31 mouse cellular contexts compared by ENCODE assay signal in genomic region chr1:73444216-73444890, GRCm38 (mm10).
A peak's percentile ranks its signal among the peaks of the same experiment; 100 is the strongest.
DNase-seq lines count a peak whose midpoint lies in the region; ATAC-seq and TF ChIP-seq lines count a peak whose summit lies in the region.
"Had no signal": no experiment of that assay in that cellular context is flagged by ENCODE, and none has a peak within 500 bp of the region (broad histone marks: within the 10 kb centered on the region; RNA-seq: fewer than 3 reads in every experiment).

No protein-coding gene starts in this region.

- peak; percentile 94 for ATAC-seq in frontal cortex, adult (ENCODE audit: low TSS enrichment)
- ATAC-seq in limb, embryonic 14.5 days (ENCODE audit: low FRiP score, low read depth) = no peak
- ATAC-seq in embryonic facial prominence, embryonic 15.5 days (ENCODE audit: insufficient number of reproducible peaks, low FRiP score, low TSS enrichment, low read depth) = no peak
- no peak for ATAC-seq in hindbrain, embryonic 13.5 days (ENCODE audit: low FRiP score)
- ATAC-seq: forebrain, embryonic 15.5 days; inflammation-experienced regulatory T-cells, adult 6 months; midbrain, embryonic 16.5 days had no signal

- WGBS in limb, embryonic 14.5 days = 53% methylated on average over 6 of the region's 6 CpGs
- 67% methylated on average over 6 of the region's 6 CpGs for WGBS in limb, embryonic 10.5 days
- WGBS in embryonic facial prominence, embryonic 15.5 days = 43% methylated on average over 6 of the region's 6 CpGs
- WGBS in hindbrain, embryonic 13.5 days = 61% methylated on average over 6 of the region's 6 CpGs

- no peak overlapping the region for H3K27ac ChIP-seq in limb, embryonic 14.5 days (replicated peaks; ENCODE audit: low read depth, low read length)
- no peak overlapping the region for H3K27ac ChIP-seq in limb, embryonic 10.5 days
- H3K27ac ChIP-seq in embryonic facial prominence, embryonic 15.5 days (replicated peaks) = 0 out of 2 replicates have a peak overlapping the region, but pooled peaks have one; percentile 28
- no peak overlapping the region for H3K27ac ChIP-seq in hindbrain, embryonic 13.5 days
- H3K27ac ChIP-seq: forebrain, embryonic 10.5 days; forebrain, embryonic 15.5 days; hindbrain, embryonic 15.5 days; layer of hippocampus, adult 2 months; left cerebral cortex, adult 2 months; limb, embryonic 13.5 days; liver, embryonic 14.5 days; neural tube, embryonic 12.5 days had no signal

- H3K4me3 ChIP-seq in limb, embryonic 14.5 days (replicated peaks; ENCODE audit: low read length) = no peak overlapping the region
- no peak overlapping the region for H3K4me3 ChIP-seq in limb, embryonic 10.5 days
- H3K4me3 ChIP-seq in embryonic facial prominence, embryonic 15.5 days (replicated peaks) = no peak overlapping the region
- no peak overlapping the region for H3K4me3 ChIP-seq in hindbrain, embryonic 13.5 days
- H3K4me3 ChIP-seq: forebrain, embryonic 10.5 days; forebrain, embryonic 15.5 days; hindbrain, embryonic 15.5 days; layer of hippocampus, adult 2 months; left cerebral cortex, adult 2 months; limb, embryonic 13.5 days; myocyte; neural tube, embryonic 12.5 days had no signal

- no peaks in the 10 kb centered on the region for H3K36me3 ChIP-seq in limb, embryonic 14.5 days (ENCODE audit: control insufficient read depth, insufficient read depth, low read length)
- H3K36me3 ChIP-seq in limb, embryonic 10.5 days = no peaks in the 10 kb centered on the region
- H3K36me3 ChIP-seq in embryonic facial prominence, embryonic 15.5 days = no peaks in the 10 kb centered on the region
- no peaks in the 10 kb centered on the region for H3K36me3 ChIP-seq in hindbrain, embryonic 13.5 days
- H3K36me3 ChIP-seq: forebrain, embryonic 10.5 days; forebrain, embryonic 15.5 days; hindbrain, embryonic 15.5 days; limb, embryonic 13.5 days; neural tube, embryonic 12.5 days had no signal

- H3K4me2 ChIP-seq in limb, embryonic 14.5 days (replicated peaks; ENCODE audit: low read depth, low read length, severe bottlenecking) = no peak overlapping the region
- no peak overlapping the region for H3K4me2 ChIP-seq in embryonic facial prominence, embryonic 15.5 days (replicated peaks)
- no peak overlapping the region for H3K4me2 ChIP-seq in hindbrain, embryonic 13.5 days
- H3K4me2 ChIP-seq: forebrain, embryonic 15.5 days; hindbrain, embryonic 15.5 days; limb, embryonic 13.5 days; midbrain, embryonic 11.5 days; neural tube, embryonic 12.5 days had no signal

- intact Hi-C loops in heart, postnatal 25 days (cut with DNase I) = no loop called here

- H3K9ac ChIP-seq in limb, embryonic 14.5 days (ENCODE audit: low read depth, low read length, severe bottlenecking) = no peak overlapping the region
- H3K9ac ChIP-seq in embryonic facial prominence, embryonic 15.5 days = no peak overlapping the region
- H3K9ac ChIP-seq in hindbrain, embryonic 13.5 days = no peak overlapping the region
- H3K9ac ChIP-seq: forebrain, embryonic 15.5 days; hindbrain, embryonic 15.5 days; limb, embryonic 13.5 days; liver, embryonic 14.5 days; neural tube, embryonic 12.5 days had no signal

- H3K9me3 ChIP-seq in limb, embryonic 14.5 days (ENCODE audit: control insufficient read depth, low read length) = no peaks in the 10 kb centered on the region
- no peaks in the 10 kb centered on the region for H3K9me3 ChIP-seq in limb, embryonic 10.5 days (replicated peaks)
- no peaks in the 10 kb centered on the region for H3K9me3 ChIP-seq in embryonic facial prominence, embryonic 15.5 days (replicated peaks)
- no peaks in the 10 kb centered on the region for H3K9me3 ChIP-seq in hindbrain, embryonic 13.5 days
- H3K9me3 ChIP-seq: forebrain, embryonic 15.5 days; hindbrain, embryonic 15.5 days; limb, embryonic 13.5 days; neural tube, embryonic 12.5 days had no signal

- no peak for DNase-seq in frontal cortex, postnatal 14 days (ENCODE audit: low spot score in 2 of 2)
- peak; percentile 6 for DNase-seq in limb, embryonic 14.5 days (ENCODE audit: low spot score)
- no peak for DNase-seq in limb, embryonic 10.5 days (ENCODE audit: low spot score)
- DNase-seq in telencephalon, adult 2 months (ENCODE audit: low read depth, low spot score) = peak; percentile 35
- DNase-seq in heart, postnatal 25 days (ENCODE audit: low spot score) = no peak
- DNase-seq: adrenal gland, postnatal 14 days; cerebellum, adult 18-20 months; cerebellum, postnatal 10 days; gastrocnemius, postnatal 14 days; heart, postnatal 4 days; kidney, adult 8-10 months; kidney, postnatal 25 days; lung, adult 2 months; lung, postnatal 14 days; right cerebral cortex, adult 18-20 months; spleen, adult 18-20 months had no signal

- no peaks in the 10 kb centered on the region for H3K4me1 ChIP-seq in limb, embryonic 14.5 days (ENCODE audit: control insufficient read depth, insufficient read depth, low read length)
- H3K4me1 ChIP-seq in limb, embryonic 10.5 days = no peaks in the 10 kb centered on the region
- no peaks in the 10 kb centered on the region for H3K4me1 ChIP-seq in embryonic facial prominence, embryonic 15.5 days
- H3K4me1 ChIP-seq in hindbrain, embryonic 13.5 days (replicated peaks) = no peaks in the 10 kb centered on the region
- H3K4me1 ChIP-seq: forebrain, embryonic 10.5 days; forebrain, embryonic 15.5 days; hindbrain, embryonic 15.5 days; limb, embryonic 13.5 days; neural tube, embryonic 12.5 days had no signal

- no peaks in the 10 kb centered on the region for H3K27me3 ChIP-seq in limb, embryonic 14.5 days (ENCODE audit: control insufficient read depth, insufficient read depth, low read length)
- no peaks in the 10 kb centered on the region for H3K27me3 ChIP-seq in limb, embryonic 10.5 days (ENCODE audit: low read depth, poor library complexity, severe bottlenecking)
- H3K27me3 ChIP-seq in embryonic facial prominence, embryonic 15.5 days = no peaks in the 10 kb centered on the region
- no peaks in the 10 kb centered on the region for H3K27me3 ChIP-seq in hindbrain, embryonic 13.5 days
- H3K27me3 ChIP-seq: forebrain, embryonic 15.5 days; hindbrain, embryonic 15.5 days; limb, embryonic 13.5 days; neural tube, embryonic 12.5 days had no signal

- TF ChIP-seq POLR2A in limb, embryonic 14.5 days (IDR thresholded peaks at IDR 0.05; ENCODE audit: borderline replicate concordance, extremely low read depth, insufficient read depth, insufficient read length) = no peak

Comparison
In these comparisons a context has a peak if more than half of its experiments do, and no peak if none do; other contexts are left out.
1. DNase-seq: peak in limb, embryonic 14.5 days (single experiment) and telencephalon, adult 2 months (single experiment); none in frontal cortex, postnatal 14 days (0 of 2), limb, embryonic 10.5 days (single experiment) and heart, postnatal 25 days (single experiment).